Mouse (Mus musculus) adrenal gland, adult (tissue): ENCODE results near the gene Il1r2.

Experiments used
- DNase-seq, 2 experiments: peaks; one replicate each; pipeline ENCODE4 v3.0.0; 2022 to 2023; ENCODE audit warnings: low spot score in 1 of 2; ENCODE audit not compliant: inconsistent age in 2 of 2

The Il1r2 gene

DNA sequence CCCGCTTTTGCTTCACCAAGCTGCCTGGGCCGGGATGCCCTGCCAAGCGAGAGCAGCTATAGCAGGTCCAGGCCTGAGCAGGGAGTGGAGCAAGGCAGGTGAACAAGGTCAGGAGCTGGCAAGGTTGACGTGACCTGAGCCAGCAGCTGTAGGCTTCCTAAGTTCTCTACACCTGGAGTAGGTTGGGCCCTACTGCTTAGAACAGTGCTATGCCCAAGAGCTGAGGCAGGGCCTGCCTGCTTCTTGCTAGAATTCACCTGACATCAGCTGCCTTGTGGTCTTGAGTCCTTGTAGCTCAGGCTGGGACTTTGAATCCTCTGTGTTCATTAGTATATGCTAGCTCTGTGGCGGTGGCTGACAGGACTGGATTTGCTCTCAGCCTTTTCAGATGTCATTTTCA, at the start of gene Il1r2:
Gene Il1r2 (plus strand): TSS at position 301 of the 400 bp plus-strand sequence.
- no peak for DNase-seq

DNA sequence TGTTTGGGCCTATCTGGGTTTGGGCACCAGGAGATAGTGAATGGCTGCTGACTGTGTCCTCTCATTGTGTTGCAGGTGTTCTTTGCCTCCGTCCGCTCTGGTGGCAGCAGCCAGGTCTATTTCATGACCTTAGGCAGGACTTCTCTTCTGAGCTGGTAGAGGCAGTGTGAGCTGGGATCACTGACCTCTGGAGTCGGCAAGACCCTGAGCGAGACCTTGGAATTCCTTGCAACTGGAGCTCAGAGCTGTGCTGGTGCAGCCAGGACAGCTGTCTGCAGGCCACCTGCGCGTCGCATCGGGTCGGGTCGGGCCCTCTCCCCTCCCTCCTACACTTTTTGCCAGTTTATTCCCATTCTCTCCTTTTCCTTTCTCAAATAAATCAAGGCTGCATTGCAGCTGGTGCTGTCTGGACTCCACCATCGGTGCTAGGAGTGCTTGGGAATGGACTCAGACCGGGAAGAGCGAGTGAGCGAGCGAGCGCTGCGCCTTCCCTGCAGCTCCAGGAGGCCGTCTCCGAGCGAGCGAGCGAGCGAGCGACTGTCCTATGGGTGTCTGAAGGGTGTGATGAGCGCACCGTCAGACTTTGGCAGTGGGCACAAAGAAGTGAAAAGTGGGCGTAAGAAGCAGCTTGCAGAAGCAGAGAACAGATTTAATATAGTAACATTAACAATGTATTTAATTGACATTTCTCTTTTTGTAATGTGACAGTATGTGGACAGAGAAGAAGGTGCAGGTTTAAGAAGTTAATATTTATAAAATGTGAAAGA, 49.1 kb upstream of the Il1r2 start:
- peak in 1 of 2 experiments; percentile 65 for DNase-seq

DNA sequence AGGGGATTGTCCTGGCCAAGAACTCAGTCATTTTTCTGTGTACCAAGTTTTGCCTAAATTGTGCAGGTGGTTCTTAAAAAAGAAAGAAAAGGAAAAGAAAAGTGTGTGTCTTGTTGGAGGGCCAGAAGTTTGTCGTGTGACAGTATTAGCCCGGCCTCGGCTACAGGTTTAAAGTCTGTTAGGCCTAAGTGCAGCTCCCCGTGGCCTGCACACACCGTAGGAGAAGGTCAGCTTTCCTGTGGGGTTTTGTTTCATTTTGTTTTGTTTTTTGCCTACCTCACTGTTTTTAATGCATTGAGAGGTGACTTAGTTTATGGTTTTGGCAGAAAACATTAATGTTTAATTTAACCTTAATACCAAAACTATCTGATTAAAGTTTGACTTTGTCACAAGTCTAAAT, 48.5 kb upstream of the Il1r2 start:
- DNase-seq = no peak

DNA sequence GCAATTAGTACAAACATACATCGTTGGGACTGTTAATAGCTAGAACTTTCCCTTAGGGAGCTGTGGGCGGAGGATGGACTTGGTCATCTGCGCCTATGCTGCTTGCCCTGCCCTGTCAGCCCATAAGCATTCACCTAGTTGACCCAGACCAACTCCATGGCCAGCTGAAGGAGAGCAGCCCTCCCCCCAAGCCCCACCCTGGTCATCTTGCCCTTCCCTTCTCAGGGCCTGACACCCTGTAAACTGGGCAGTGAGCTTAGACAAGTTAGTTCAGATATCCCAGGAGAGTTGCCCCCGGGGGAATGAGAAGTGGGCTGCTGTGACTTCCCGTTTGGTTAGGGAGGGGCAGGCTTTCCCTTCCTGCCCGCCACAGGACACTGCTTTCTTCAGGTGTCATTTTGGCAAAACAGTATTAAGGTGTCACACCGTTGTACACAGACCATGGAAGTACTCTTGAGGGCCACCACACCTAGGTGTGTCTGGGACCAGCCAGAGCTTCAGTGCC, 46.7 kb upstream of the Il1r2 start:
- DNase-seq = no peak

DNA sequence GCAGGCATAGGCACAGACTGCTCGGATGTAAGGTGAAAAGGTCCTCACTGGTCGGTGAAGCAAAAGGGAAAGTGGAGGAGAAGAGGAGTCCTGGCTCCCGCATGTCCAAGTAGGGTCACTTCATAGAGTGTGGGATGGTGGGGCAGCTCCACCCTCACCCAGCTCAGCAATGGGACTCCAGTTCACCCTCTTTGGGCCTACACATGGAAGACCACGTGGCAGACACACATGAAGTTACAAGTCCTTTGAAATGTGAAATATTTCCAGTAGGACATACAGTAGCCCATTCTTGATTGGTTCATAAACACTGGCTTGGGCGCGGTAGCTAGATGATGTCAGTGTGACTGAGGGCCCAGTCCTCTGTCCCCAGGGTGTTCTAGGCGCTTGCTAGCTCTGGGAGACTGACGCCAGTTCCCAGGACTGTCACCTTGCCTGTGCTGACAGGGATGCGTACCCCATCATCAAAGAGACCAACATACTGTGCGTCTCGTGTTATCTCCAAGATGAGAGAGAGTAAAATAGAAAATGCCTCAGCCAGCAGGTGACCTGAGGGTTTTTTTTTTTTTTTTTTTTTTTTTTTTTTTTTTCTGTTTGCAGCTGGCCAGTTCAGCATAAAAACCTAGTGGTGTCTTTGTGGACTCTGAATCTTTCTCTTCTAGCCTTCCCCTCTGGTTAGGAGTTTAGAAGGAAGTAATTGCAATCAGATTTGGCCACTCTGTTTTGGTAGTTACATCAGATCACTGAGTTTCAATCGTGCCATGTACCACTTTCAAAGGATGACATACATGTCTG, 45.5 kb upstream of the Il1r2 start:
- DNase-seq = no peak

GRCm38 (mm10) chr1:40029597-40029996, 44.3 kb upstream of the Il1r2 start:
- DNase-seq = no peak

GRCm38 (mm10) chr1:40030287-40030975, 43.4 kb upstream of the Il1r2 start:
- DNase-seq = no peak

- no peak for DNase-seq
Observed at GRCm38 (mm10) chr1:40030976-40031356, 42.9 kb upstream of the Il1r2 start.

- DNase-seq = no peak
Observed at GRCm38 (mm10) chr1:40031626-40032025, 42.3 kb upstream of the Il1r2 start.

DNA sequence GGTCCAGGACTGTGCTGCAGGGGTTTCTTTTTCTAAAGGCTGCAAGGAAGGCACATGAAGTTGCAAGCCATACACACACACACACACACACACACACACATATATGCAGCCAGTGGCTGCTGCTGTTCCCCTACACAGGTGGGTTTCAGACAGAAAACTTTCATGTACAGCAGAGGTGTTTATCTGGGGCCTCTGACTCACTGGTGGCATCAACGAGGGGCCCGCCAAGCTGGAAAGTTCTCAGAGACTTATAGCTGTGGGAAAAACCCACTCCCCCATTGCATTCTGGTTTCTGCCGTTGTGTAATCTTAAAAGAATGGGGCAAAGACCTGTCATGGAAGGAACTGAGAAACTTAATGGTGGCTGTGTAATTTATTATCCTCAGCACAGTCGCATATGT, 40.6 kb upstream of the Il1r2 start:
- no peak for DNase-seq

- no peak for DNase-seq
Observed at GRCm38 (mm10) chr1:40033743-40034420, 40.0 kb upstream of the Il1r2 start.

GRCm38 (mm10) chr1:40037831-40038230, 36.0 kb upstream of the Il1r2 start:
- no peak for DNase-seq

GRCm38 (mm10) chr1:40045686-40046085, 28.2 kb upstream of the Il1r2 start:
- no peak for DNase-seq

DNA sequence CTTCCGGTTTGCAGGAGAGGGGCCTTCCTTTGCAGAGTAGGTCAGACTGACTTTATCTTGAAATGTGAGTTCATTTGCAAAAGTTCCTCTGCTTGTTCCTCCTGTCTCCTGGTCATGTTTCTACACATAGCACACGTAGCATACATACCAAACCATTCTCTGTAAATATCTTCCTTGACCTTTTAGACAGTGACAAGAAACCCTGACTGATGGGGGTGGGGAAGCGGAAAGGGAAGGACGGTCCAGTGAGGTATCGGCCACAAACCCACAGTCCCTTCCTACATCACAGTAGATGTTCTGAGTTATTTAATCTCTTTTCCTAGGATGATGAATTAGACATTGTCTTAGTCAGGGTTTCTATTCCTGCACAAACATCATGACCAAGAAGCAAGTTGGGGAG, 27.3 kb upstream of the Il1r2 start:
- DNase-seq = no peak

DNA sequence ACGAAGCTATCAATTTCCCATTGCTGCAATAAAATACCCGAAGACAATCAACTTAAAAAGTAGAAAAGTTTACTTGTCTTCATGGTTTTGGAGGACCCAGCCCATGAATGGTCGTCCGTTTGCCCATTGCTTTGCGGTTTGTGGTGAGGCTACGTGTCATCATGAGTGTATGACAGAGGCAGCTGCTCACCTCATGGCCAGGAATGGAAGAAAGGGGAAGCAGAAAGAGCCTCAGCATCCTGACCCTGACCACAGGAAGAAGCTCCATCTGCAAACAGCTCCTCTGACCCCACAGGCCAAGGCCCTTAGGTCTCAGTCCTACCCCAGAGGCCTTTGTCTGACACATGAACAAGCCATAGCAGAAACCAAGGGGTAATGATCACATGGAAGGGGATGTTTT, 22.7 kb upstream of the Il1r2 start:
- DNase-seq = no peak

GRCm38 (mm10) chr1:40052156-40052555, 21.7 kb upstream of the Il1r2 start:
- DNase-seq = no peak

DNA sequence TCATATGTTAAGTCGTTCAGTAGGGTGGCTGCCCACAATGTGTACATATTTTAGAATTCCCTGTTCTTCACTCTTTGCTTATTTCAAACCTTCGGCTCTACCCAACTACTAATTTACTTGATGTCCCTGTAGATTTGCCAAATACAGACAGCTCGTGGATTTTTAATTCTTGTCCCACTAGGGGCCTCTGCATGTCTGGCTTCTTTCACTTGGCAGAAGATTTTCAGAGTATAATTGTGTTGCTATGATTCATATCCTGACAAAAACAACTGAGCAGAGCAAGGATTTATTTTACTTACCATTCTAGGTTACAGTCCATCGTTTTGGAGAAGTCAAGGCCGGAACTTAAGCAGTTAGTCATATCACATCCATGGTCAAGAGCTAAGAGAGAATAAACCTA, 20.8 kb upstream of the Il1r2 start:
- no peak for DNase-seq

DNA sequence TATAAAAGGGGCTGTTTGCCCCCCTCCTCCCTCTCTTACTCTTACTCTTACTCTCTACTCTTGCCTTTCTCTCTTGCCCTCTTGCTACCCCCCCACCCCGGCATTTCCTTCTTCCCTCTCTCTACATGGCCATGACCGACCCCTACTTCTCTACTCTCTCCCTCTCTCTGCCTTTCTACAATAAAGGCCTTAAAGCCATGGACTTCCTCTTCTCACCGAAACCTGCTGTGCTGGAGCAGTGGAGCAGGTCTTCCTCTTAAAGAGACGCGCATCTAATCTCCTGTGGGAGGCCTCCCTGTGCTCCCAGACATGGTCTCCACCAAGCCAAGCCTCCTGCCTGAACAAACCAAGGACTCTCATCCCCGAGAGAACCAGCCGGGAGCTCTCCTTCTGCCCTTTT, 18.8 kb upstream of the Il1r2 start:
- no peak for DNase-seq

DNA sequence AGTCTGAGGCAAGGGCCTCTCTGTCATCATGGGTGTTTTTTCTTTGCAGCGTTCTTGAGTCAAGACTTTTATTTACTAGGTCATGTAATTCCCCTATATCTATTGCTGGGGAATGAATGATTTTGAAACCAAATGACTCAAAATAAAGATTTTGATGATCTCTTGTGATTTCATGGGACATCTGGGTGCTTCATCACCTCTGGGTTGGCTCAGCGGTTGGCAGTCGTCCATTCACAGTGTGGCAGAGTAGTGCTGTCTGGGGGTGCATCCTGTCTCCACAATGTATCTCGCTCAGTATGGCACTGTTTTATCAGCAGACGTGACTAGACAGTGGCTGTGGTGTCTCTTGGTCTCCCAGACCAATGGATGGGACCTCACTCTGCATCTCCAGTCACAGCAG, 17.9 kb upstream of the Il1r2 start:
- no peak for DNase-seq

DNA sequence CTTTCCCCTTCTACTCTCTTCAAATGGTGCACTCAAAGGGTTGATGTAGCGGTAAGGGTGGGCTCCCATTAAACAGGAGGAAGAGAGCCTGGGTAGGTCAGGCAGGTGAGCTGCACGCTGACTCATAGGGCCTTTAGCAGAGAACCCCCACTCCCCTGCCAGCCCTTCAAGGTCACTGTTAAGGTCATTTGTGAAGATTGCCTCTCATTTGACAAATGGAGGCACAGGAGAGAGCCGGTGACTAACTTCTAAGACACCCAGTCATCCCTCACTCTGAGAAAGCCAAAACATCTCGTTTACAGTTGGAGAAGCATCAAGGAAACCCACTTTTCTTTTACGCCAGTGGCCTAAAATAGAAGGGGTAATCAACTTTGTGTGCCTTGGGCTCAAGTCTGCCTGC, 16.5 kb upstream of the Il1r2 start:
- peak; percentile 27 to 63 for DNase-seq

GRCm38 (mm10) chr1:40058013-40058412, 15.9 kb upstream of the Il1r2 start:
- DNase-seq = no peak
